Mouse (Mus musculus) inflammation-experienced regulatory T-cells, adult 16 weeks (primary cell): ENCODE measurements around the gene Vmn1r3. TPM values are rescaled to one million over a fixed set of nuclear protein-coding genes. Genes with fewer than 3 reads are reported as not detected.

ENCODE experiments used
- polyA plus RNA-seq: library from polyadenylated mRNA; unstranded; fragments of 100-300 nt; shearing (Covaris generic); gene quantifications from one replicate; pipeline ENCODE4 v1.2.1, GENCODE M21; 2017

The Vmn1r3 gene
- not detected for polyA plus RNA-seq

DNA sequence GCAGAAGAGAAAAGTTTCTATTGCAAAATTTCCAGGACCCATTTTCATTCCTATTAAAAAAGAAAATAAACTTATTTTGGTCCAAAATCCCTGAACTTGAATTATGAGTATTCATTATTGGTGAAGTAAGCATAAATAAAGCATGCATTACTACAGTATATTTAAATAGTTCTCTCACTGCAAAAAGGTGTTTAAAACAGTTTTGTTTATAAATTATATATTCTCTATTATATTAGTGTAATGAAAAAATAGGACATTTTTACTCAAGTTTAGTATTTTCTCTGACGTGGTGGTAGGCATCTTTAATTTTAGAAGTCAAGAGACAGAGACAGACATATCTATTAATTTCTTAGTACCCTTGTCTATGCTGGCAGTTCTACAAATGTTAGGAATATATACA, at the start of gene Vmn1r3:
Vmn1r3 (minus strand) TSS at position 101 of the 400 bp plus-strand sequence.

DNA sequence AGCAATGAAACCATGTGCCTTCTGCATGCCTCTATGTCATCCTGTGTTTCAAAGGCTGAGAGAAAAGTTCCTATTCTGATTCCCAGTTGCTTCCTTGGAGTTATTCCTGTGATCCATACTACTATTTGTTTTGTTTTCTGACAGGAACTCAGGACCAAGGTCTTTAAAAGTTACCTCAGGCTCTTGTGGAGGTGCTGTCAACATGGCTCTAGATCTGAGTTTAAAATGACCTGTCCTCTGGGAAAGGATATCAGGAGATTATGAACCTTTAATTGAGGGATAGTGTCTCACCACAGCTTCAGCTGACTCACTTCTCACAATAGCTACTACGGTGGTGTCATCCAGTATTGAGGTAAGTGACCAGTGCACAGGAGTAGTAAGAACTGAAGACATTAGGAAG, 18.1 kb downstream of the Vmn1r3 start, which contains the start of gene Vmn1r2:
Vmn1r2 (plus strand) TSS at position 301 of the 400 bp plus-strand sequence.

Other genes starting within 250 kb of the Vmn1r3 start
- gene Vmn1r2, start 18.0 kb downstream of the Vmn1r3 start, polyA plus RNA-seq, result not detected